Mouse (Mus musculus) lung, postnatal 4 days (tissue): ENCODE measurements around the gene Bysl.

ENCODE experiments used
- DNase-seq, 2 experiments: peaks; one replicate each; pipeline ENCODE4 v3.0.0; 2021

Gene Bysl

GRCm38 (mm10) chr17:47593215-47593853 lies 18.0 kb downstream of the Bysl start:
- DNase-seq = peak; percentile 97

DNA sequence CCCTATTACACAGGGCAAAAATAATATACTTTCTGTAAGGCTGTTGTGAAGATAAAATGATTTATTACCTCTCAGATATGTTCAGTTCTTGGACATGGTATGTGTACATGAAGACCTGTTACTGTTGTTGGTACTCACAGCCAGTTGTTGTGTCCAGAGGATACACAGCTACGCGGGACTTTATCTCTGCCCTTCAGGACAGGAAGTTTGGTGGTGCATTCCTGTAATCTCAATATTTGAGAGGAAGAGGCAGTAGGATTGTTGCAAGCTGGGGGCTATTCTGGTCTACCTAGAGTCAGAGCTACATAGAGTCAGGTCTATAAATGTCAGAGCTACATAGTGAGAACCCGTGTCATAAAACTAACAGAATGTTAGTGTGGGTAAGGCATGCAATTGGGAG lies 20.2 kb downstream of the Bysl start:
- DNase-seq = no peak

- no peak for DNase-seq
These were observed 22.8 kb downstream of the Bysl start for GRCm38 (mm10) chr17:47588517-47588916.

GRCm38 (mm10) chr17:47580962-47581361 lies 30.3 kb downstream of the Bysl start:
- no peak for DNase-seq

DNA sequence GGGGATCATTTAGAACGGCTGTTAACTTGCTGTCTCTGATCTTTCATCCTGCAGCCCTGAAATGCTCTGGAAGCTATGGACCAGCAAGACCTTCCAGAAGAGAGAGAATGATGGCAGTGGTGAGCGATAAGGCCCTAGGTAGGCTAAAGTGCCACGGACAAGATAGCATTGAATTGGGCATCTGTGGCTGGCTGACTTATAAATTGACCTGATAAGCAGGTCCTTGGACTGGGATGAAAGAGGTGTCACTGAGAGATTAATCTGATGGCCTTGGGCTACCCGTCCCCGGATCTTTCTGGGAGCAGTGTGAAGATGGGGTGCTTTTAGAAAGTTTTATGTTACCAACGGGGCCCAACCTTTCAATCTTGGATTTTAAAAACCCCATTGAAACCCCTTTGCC lies 32.6 kb downstream of the Bysl start:
- no peak for DNase-seq

GRCm38 (mm10) chr17:47574830-47575229 lies 36.5 kb downstream of the Bysl start:
- DNase-seq = no peak

GRCm38 (mm10) chr17:47574028-47574427 lies 37.3 kb downstream of the Bysl start:
- peak; percentile 57 to 74 for DNase-seq

DNA sequence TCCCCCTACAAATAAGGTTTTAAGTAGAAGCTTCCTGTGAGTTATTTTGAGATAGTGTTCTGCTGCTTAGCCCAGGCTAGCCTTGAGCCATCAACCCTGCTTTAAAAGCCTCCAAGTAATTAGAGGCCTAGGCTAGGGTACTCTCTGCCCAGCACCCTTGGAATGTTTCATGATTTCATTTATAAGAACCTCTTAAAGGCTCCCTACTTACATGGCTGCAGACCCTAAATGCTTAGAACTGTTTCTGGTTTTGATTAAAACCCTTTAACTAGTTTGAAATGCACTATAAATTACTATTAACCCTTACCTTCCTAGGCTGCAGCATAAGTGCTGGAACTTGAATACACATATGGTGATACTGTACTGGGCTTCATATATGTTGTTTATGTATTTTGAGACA lies 38.9 kb downstream of the Bysl start:
- no peak for DNase-seq

GRCm38 (mm10) chr17:47571621-47572020 lies 39.7 kb downstream of the Bysl start:
- DNase-seq = no peak

- no peak for DNase-seq
These were observed 42.3 kb downstream of the Bysl start for GRCm38 (mm10) chr17:47568951-47569527.

DNA sequence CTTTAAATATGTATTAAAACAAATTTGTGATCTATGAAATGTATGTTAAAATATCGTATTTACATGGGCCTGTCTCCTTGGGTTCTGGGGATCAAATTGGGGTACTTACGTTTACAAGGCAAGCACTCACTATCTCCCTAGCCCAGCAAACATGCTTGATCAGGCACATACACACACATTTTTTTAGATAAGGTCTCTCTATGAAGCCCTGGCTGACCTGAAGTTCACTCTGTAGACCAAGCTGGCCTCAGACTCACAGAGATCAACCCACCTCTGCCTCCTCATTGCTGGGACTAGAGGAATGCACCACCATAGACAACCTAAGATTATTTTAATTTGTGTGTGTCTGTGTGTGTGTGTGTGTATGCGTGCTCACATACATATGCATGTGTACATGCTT lies 42.9 kb downstream of the Bysl start:
- DNase-seq = no peak

- DNase-seq = peak; percentile 33 to 68
These were observed 44.0 kb downstream of the Bysl start for GRCm38 (mm10) chr17:47567271-47567670.

GRCm38 (mm10) chr17:47566133-47566532 lies 45.2 kb downstream of the Bysl start:
- DNase-seq = no peak

- no peak for DNase-seq
These were observed 46.7 kb downstream of the Bysl start for GRCm38 (mm10) chr17:47564612-47565011.

- DNase-seq = no peak
These were observed 48.4 kb downstream of the Bysl start for GRCm38 (mm10) chr17:47562875-47563274.

- no peak for DNase-seq
These were observed 51.6 kb downstream of the Bysl start for GRCm38 (mm10) chr17:47559726-47560125.

DNA sequence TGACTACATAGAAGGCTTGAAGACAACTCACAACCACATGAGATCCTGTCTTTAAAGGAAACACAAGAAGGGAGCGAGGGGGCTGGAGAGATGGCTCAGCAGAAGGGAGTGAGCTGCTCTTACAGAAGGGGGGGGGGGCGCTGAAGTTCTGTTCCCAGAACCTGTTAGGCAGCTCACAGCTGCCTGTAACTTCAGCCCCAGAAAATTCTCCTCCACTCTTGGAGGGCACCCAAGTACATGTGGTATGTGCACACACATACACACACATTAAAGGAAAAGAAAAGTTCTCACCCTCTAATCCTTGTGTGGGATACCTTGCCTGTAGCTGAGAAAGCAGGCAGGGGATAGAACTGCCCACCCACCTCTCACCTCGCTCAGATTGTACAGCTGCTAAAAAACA lies 54.1 kb downstream of the Bysl start:
- DNase-seq = no peak

- no peak for DNase-seq
These were observed 56.7 kb downstream of the Bysl start for GRCm38 (mm10) chr17:47554621-47555020.

DNA sequence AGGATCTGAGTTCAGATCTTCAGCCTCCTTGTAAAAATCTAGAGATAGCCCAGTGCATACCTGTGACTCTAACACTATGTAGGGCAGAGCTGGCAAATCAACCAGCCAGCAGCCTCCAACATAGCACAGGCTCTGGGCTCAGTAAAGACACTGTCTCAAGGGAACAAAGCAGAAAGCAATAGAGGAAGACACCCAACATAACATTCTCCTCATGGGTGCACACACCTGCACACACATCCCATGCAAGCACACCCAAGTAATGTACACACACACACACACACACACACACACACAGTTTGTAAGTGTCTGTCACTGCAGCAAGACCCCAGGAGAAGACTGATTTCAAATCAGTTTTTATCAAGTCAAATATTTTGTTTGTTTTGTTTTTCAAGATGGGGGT lies 58.3 kb downstream of the Bysl start:
- DNase-seq = no peak

DNA sequence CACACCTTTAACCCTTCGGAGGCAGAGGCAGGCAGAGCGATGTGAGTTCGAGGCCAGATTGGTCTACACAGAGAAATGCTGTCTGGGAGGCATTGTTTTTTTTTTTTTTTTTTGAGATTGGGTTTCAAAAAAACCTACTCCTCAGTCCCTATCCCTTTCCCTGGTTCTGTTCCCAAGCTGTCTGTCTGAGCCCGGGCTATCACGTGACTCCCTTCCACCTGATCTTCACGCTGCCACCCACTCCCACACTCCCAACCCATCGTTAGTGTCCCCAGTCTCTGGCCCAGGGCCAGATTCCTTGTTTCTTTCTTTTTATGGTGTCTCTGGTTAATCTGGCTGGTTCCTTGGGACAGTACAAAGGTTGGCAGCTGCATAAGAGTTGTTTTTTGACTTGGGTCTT lies 60.2 kb downstream of the Bysl start:
- no peak for DNase-seq
